Mouse (Mus musculus) CH12.LX (cell line): ENCODE data around the gene Asb16. TPM values are rescaled to one million over a fixed set of nuclear protein-coding genes. Genes with fewer than 3 reads are reported as not detected.
A peak's percentile ranks its signal among the peaks of the same experiment; 100 is the strongest.

ENCODE experiments used
- DNase-seq: peaks from one replicate; pipeline ENCODE4 v3.0.0-alpha.2; 2013; ENCODE audit errors: extremely low read depth
- H3K27ac ChIP-seq: 2 replicates; pipeline ENCODE4 v1.5.1; 2012; ENCODE audit warnings: low read depth, mild to moderate bottlenecking, control low read depth, moderate library complexity; ENCODE audit not compliant: insufficient read depth
- H3K27me3 ChIP-seq: replicated peaks from 2 replicates; pipeline ENCODE3; 2012; ENCODE audit warnings: inconsistent platforms
- H3K36me3 ChIP-seq, 2 experiments: replicated peaks in 1 of 2; 2 replicates each; pipeline versions ENCODE3 to v1.6.1; 2012; ENCODE audit warnings: inconsistent platforms in 1 of 2, low read length in 1 of 2, mild to moderate bottlenecking in 1 of 2, mixed read lengths in 1 of 2, moderate library complexity in 1 of 2; ENCODE audit not compliant: control insufficient read depth in 1 of 2, insufficient read depth in 1 of 2
- H3K4me1 ChIP-seq, 2 experiments: 2 replicates each; pipeline ENCODE4 v1.6.1; 2012; ENCODE audit warnings: inconsistent platforms in 1 of 2, moderate library complexity in 1 of 2; ENCODE audit not compliant: insufficient read depth in 2 of 2, control insufficient read depth in 1 of 2
- H3K4me2 ChIP-seq: 2 replicates; pipeline ENCODE4 v1.6.1; 2012; ENCODE audit warnings: low read depth, mild to moderate bottlenecking, control low read depth; ENCODE audit not compliant: poor library complexity, insufficient read depth, severe bottlenecking
- H3K4me3 ChIP-seq, 3 experiments: fragments of 150-350 bp in 1 of 3; sonication (generic) in 1 of 3; replicated peaks in 1 of 3; 2 replicates each; pipeline versions ENCODE3 to v1.5.1; 2011 to 2012; ENCODE audit warnings: low read depth in 2 of 3, low read length in 2 of 3, mild to moderate bottlenecking in 2 of 3, moderate library complexity in 2 of 3, control low read depth in 1 of 3, improper control_type of control experiment in 1 of 3, inconsistent platforms in 1 of 3, mixed read lengths in 1 of 3; ENCODE audit not compliant: poor library complexity in 1 of 3
- H3K79me2 ChIP-seq: replicated peaks from 2 replicates; pipeline ENCODE4 v1.6.1; 2012; ENCODE audit warnings: mild to moderate bottlenecking, moderate library complexity; ENCODE audit not compliant: control insufficient read depth, poor library complexity, insufficient read depth, severe bottlenecking; ENCODE audit errors: extremely low read depth
- H3K9ac ChIP-seq: 2 replicates; pipeline ENCODE4 v1.6.1; 2012; ENCODE audit warnings: low read depth, mild to moderate bottlenecking, control low read depth, moderate library complexity; ENCODE audit not compliant: insufficient read depth
- H3K9me3 ChIP-seq: replicated peaks from 2 replicates; pipeline ENCODE3; 2012; ENCODE audit warnings: low read length, inconsistent platforms, mixed read lengths
- BHLHE40 ChIP-seq: IDR thresholded peaks from 2 replicates; pipeline ENCODE4 v1.6.1; 2011; ENCODE audit warnings: mild to moderate bottlenecking, low read depth, low read length, improper control_type of control experiment
- CHD1 ChIP-seq: IDR thresholded peaks from 2 replicates; pipeline ENCODE4 v1.6.1; 2012; ENCODE audit warnings: low read depth, low read length, improper control_type of control experiment, inconsistent platforms
- CHD2 ChIP-seq: IDR thresholded peaks from 2 replicates; pipeline ENCODE4 v1.6.1; 2011; ENCODE audit warnings: low read length, improper control_type of control experiment
- E2F4 ChIP-seq: IDR thresholded peaks from 2 replicates; pipeline ENCODE4 v1.6.1; 2011; ENCODE audit warnings: low read depth, low read length, improper control_type of control experiment; ENCODE audit not compliant: insufficient replicate concordance
- EP300 ChIP-seq: IDR thresholded peaks from 2 replicates; pipeline ENCODE4 v1.6.1; 2011; ENCODE audit warnings: low read length, improper control_type of control experiment
- GABPA ChIP-seq: IDR thresholded peaks from 2 replicates; pipeline ENCODE4 v1.6.1; 2012; ENCODE audit warnings: low read depth, low read length, improper control_type of control experiment, inconsistent platforms; ENCODE audit not compliant: insufficient replicate concordance
- HCFC1 ChIP-seq: IDR thresholded peaks from 2 replicates; pipeline ENCODE4 v1.6.1; 2012; ENCODE audit warnings: low read depth, mild to moderate bottlenecking, inconsistent platforms, low read length, improper control_type of control experiment
- IRF4 ChIP-seq: IDR thresholded peaks from 2 replicates; pipeline ENCODE4 v1.6.1; 2014; ENCODE audit warnings: low read depth, mild to moderate bottlenecking, inconsistent platforms, low read length, improper control_type of control experiment
- JUN ChIP-seq: IDR thresholded peaks from 2 replicates; pipeline ENCODE4 v1.6.1; 2011; ENCODE audit warnings: low read depth, mild to moderate bottlenecking, low read length, improper control_type of control experiment, moderate library complexity; ENCODE audit not compliant: insufficient read depth
- JUND ChIP-seq: conservative IDR thresholded peaks from 2 replicates; pipeline ENCODE4 v1.6.1; 2011; ENCODE audit warnings: low read depth, low read length, improper control_type of control experiment
- MAFK ChIP-seq: IDR thresholded peaks from 2 replicates; pipeline ENCODE4 v1.6.1; 2011; ENCODE audit warnings: low read length, improper control_type of control experiment; ENCODE audit not compliant: insufficient replicate concordance
- MAX ChIP-seq: IDR thresholded peaks from 2 replicates; pipeline ENCODE4 v1.6.1; 2011; ENCODE audit warnings: low read length, improper control_type of control experiment
- MAZ ChIP-seq: IDR thresholded peaks from 2 replicates; pipeline ENCODE4 v1.6.1; 2012; ENCODE audit warnings: low read depth, mild to moderate bottlenecking, inconsistent platforms, low read length, improper control_type of control experiment, moderate library complexity
- MEF2A ChIP-seq: IDR thresholded peaks from 2 replicates; pipeline ENCODE4 v1.6.1; 2014; ENCODE audit warnings: low read depth, mild to moderate bottlenecking, inconsistent platforms, low read length, improper control_type of control experiment, borderline replicate concordance
- MXI1 ChIP-seq: IDR thresholded peaks from 2 replicates; pipeline ENCODE4 v1.6.1; 2011; ENCODE audit warnings: mild to moderate bottlenecking, low read depth, low read length, improper control_type of control experiment
- MYC ChIP-seq: IDR thresholded peaks from 2 replicates; pipeline ENCODE4 v1.6.1; 2011; ENCODE audit warnings: low read depth, mild to moderate bottlenecking, improper control_type of control experiment, low read length
- NRF1 ChIP-seq: IDR thresholded peaks from 2 replicates; pipeline ENCODE4 v1.6.1; 2014; ENCODE audit warnings: low read depth, mild to moderate bottlenecking, inconsistent platforms, low read length, improper control_type of control experiment, moderate library complexity
- PAX5 ChIP-seq: IDR thresholded peaks from 2 replicates; pipeline ENCODE4 v1.6.1; 2012; ENCODE audit warnings: low read length, inconsistent platforms, mixed read lengths
- POLR2A ChIP-seq: IDR thresholded peaks from 2 replicates; pipeline ENCODE4 v1.6.1; 2011; ENCODE audit warnings: low read depth, mild to moderate bottlenecking, improper control_type of control experiment, low read length
- TCF12 ChIP-seq: IDR thresholded peaks from 2 replicates; pipeline ENCODE4 v1.6.1; 2014; ENCODE audit warnings: low read depth, mild to moderate bottlenecking, inconsistent platforms, low read length, improper control_type of control experiment
- UBTF ChIP-seq: IDR thresholded peaks from 2 replicates; pipeline ENCODE4 v1.6.1; 2012; ENCODE audit warnings: low read depth, mild to moderate bottlenecking, inconsistent platforms, low read length, improper control_type of control experiment, moderate library complexity
- USF2 ChIP-seq: conservative IDR thresholded peaks from 2 replicates; pipeline ENCODE4 v1.6.1; 2011; ENCODE audit warnings: low read depth, low read length, improper control_type of control experiment
- ZC3H11A ChIP-seq: IDR thresholded peaks from 2 replicates; pipeline ENCODE4 v1.6.1; 2012; ENCODE audit warnings: low read depth, mild to moderate bottlenecking, inconsistent platforms, low read length, improper control_type of control experiment
- ZKSCAN1 ChIP-seq: IDR thresholded peaks from 2 replicates; pipeline ENCODE4 v1.6.1; 2012; ENCODE audit warnings: low read depth, inconsistent platforms, low read length, improper control_type of control experiment, borderline replicate concordance
- ZMIZ1 ChIP-seq: IDR thresholded peaks from 2 replicates; pipeline ENCODE4 v1.6.1; 2012; ENCODE audit warnings: low read depth, mild to moderate bottlenecking, inconsistent platforms, low read length, improper control_type of control experiment
- dilution Hi-C: fragments of 300-500 bp; cut with MboI; formaldehyde crosslinking; loops from 2 replicates; pipeline ENCODE4 v1.14.3; 2020; ENCODE audit warnings: low sequenced_read_pairs; ENCODE audit not compliant: extremely low pct_unique_long_range_greater_than_20kb, extremely low pct_ligation_motif_present
- in situ Hi-C: fragments of 300-500 bp; cut with MboI; formaldehyde crosslinking; loops from 3 replicates; pipeline ENCODE4 v1.14.3; 2019; ENCODE audit warnings: low sequenced_read_pairs, low pct_ligation_motif_present, low pct_unique_long_range_greater_than_20kb, mixed read lengths
- polyA plus RNA-seq: library from polyadenylated mRNA; unstranded; fragments of >175 nt; gene quantifications from 2 replicates; pipeline ENCODE4 v1.2.1, GENCODE M21; 2012; ENCODE audit warnings: low read depth; ENCODE audit not compliant: insufficient read length
- total RNA-seq, 2 experiments: library from RNA; depleted of rRNA; stranded (reverse); fragments of 300-350 nt in 1 of 2; fragments of >200 nt in 1 of 2; gene quantifications; 2 replicates each; pipeline ENCODE4 v1.2.3; 2012 to 2014

The Asb16 gene
- total and polyA plus RNA-seq, 3 experiments: not detected

DNA sequence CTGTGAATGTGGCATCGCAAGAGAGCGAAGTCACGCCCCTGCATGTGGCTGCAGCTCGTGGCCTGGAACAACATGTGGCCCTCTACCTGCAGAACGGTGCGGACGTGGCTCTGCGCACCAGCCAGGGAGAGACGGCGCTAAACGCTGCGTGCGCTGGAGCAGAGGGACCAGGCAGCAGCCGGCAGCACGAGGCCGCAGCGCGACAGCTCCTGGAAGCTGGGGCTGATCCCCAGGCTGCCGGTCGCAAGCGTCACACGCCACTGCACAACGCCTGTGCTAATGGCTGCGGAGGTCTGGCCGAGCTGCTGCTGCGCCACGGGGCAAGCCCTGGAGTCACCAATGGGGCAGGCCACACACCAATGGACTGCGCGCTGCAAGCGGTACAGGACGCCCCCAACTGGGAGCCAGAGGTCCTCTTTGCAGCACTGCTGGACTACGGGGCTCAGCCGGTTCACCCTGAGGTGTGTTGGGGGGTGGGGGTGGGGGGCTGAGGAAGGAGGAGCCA is 7.9 kb downstream of the Asb16 start:
- H3K9ac ChIP-seq: no peak overlapping the region
- in situ Hi-C loops: loop anchor here (5.0 kb wide), 1 partner anchor 49 kb away; no protein-coding TSS in a partner anchor
- H3K4me3 ChIP-seq: peak overlapping the region in 1 of 3 experiments; percentile 8
- no peak overlapping the region for H3K27ac ChIP-seq
- H3K36me3 ChIP-seq: no peaks in the 10 kb centered on the region
- dilution Hi-C loops: no loop called here
- TF ChIP-seq BHLHE40 (no peak), MAX (peak; percentile 43; the same call in 1 of the 2 replicates), GABPA (no peak), PAX5 (no peak), JUN (no peak), JUND (no peak), IRF4 (no peak), USF2 (no peak), MXI1 (peak; percentile 59; the same call in 1 of the 2 replicates), CHD2 (no peak), ZMIZ1 (no peak), MEF2A (no peak), NRF1 (no peak), HCFC1 (no peak), ZKSCAN1 (no peak), E2F4 (no peak), CHD1 (no peak), EP300 (no peak), MYC (no peak), TCF12 (no peak), POLR2A (no peak), UBTF (peak; percentile 55; the same call in 1 of the 2 replicates), MAFK (no peak), ZC3H11A (no peak), MAZ (no peak)
- TF ChIP-seq, all 38 proteins: peak for 3
- Histone ChIP-seq H3K27me3 (peaks cover 12% of the 10 kb centered on the region), H3K4me1 (peaks cover 5 to 18% of the 10 kb centered on the region in 2 experiments), H3K9me3 (no peaks in the 10 kb centered on the region), H3K79me2 (no peaks in the 10 kb centered on the region), H3K4me2 (peak overlapping the region; percentile 18; the same call in 1 of the 2 replicates)
- DNase-seq: no peak
